Mouse (Mus musculus) hindbrain, embryonic 10.5 days (tissue): ENCODE measurements around the gene Supt20. TPM values are rescaled to one million over a fixed set of nuclear protein-coding genes. Genes with fewer than 3 reads are reported as not detected.
"Not testable (repeated sequence)": the region's sequence is repeated elsewhere in the genome, so short reads cannot be mapped to it uniquely, and the experiment has no call there.

ENCODE experiments used
- DNase-seq: peaks from one replicate; pipeline ENCODE4 v3.0.0-alpha.2; 2017; ENCODE audit warnings: low spot score
- H3K27ac ChIP-seq: fragments of 300-500 bp; sonication (generic); 2 replicates; pipeline ENCODE4 v1.5.1; 2016; ENCODE audit warnings: mild to moderate bottlenecking, moderate library complexity
- H3K27me3 ChIP-seq: fragments of 300-500 bp; sonication (generic); 2 replicates; pipeline ENCODE4 v1.6.1; 2016; ENCODE audit warnings: mild to moderate bottlenecking; ENCODE audit not compliant: poor library complexity, insufficient read depth, severe bottlenecking
- H3K36me3 ChIP-seq: fragments of 300-500 bp; sonication (generic); 2 replicates; pipeline ENCODE4 v1.6.1; 2016; ENCODE audit warnings: mild to moderate bottlenecking, moderate library complexity
- H3K4me1 ChIP-seq: fragments of 300-500 bp; sonication (generic); replicated peaks from 2 replicates; pipeline ENCODE4 v1.6.1; 2016; ENCODE audit warnings: mild to moderate bottlenecking
- H3K4me3 ChIP-seq: fragments of 300-500 bp; sonication (generic); 2 replicates; pipeline ENCODE4 v1.5.1; 2016; ENCODE audit warnings: mild to moderate bottlenecking, moderate library complexity
- H3K9me3 ChIP-seq: fragments of 300-500 bp; sonication (generic); 2 replicates; pipeline ENCODE4 v1.6.1; 2016; ENCODE audit warnings: mild to moderate bottlenecking, moderate library complexity
- WGBS: fragments of 180-500 bp; shearing (Covaris S2); methylation state at CpG from one replicate; pipeline ENCODE4 v1.1.7; 2016; 5-methylcytosine and 5-hydroxymethylcytosine counted together
- polyA plus RNA-seq: library from polyadenylated mRNA; unstranded; fragments of >200 nt; fragmentation: Nextera tagmentation; extraction: Ambion mirVana; gene quantifications from 2 replicates; pipeline ENCODE4 v1.2.1, GENCODE M21; 2016

Supt20 gene
- polyA plus RNA-seq, 1 experiment from 2014 or later: 105 TPM

- 96% methylated on average over 8 of the region's 8 CpGs for WGBS
- no peaks in the 10 kb centered on the region for H3K27me3 ChIP-seq
- DNase-seq: no peak
- no peak overlapping the region for H3K4me3 ChIP-seq
- no peak overlapping the region for H3K27ac ChIP-seq
- H3K9me3 ChIP-seq: 0 out of 2 replicates have a peak, but pooled peaks cover 4% of the 10 kb centered on the region
- H3K4me1 ChIP-seq: peaks cover 17% of the 10 kb centered on the region
- peaks cover 58% of the 10 kb centered on the region for H3K36me3 ChIP-seq
Observed at GRCm38 (mm10) chr3:54737317-54737716, 44.7 kb downstream of the Supt20 start.

DNA sequence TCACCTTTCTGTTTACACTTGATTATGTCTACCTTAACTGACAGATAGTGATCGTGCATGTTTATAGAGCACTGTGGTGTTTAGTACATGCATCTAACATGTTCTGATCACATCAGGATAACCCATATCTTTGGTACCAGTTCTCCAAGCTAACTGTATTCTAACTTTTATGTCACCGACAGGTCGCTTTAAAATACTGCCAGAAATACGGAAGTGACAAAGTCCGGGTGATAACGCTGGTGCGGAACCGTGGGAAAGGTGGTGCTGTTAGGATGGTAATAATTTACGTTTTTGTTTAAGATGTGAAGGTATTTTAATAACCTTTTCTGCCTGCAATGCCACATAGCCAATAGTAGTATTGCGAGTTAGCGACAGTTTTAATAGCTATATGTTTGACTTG is 49.4 kb downstream of the Supt20 start:
- H3K27ac ChIP-seq: no peak overlapping the region
- no peaks in the 10 kb centered on the region for H3K4me1 ChIP-seq
- no peak overlapping the region for H3K4me3 ChIP-seq
- no peak for DNase-seq
- 0 out of 2 replicates have a peak, but pooled peaks cover 4% of the 10 kb centered on the region for H3K9me3 ChIP-seq
- WGBS: 98% methylated on average over 11 of the region's 11 CpGs
- H3K27me3 ChIP-seq: no peaks in the 10 kb centered on the region
- H3K36me3 ChIP-seq: peaks cover 95% of the 10 kb centered on the region

DNA sequence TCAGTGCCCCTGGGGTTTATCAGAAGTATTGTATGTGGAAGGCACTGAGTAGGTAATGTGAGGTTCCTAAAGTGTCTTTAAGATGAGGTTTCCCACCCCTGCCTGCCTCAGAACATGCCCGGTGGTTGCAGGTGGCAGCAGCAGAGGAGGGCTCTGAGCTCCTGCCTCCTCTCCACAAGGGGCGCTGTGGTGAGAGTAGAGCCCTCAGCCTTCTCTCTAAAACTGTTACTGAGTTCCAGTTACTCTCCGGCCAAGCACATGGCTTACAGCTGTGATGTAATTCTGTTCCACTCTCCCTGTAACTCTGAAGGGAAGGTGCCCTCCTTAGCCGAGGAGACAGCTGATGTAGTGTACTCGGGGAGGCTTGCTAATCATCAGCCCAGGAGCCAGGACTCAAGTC is 53.2 kb downstream of the Supt20 start:
- Histone ChIP-seq H3K9me3 (0 out of 2 replicates have a peak, but pooled peaks cover 4% of the 10 kb centered on the region), H3K4me3 (no peak overlapping the region), H3K27me3 (no peaks in the 10 kb centered on the region), H3K36me3 (peaks cover 99% of the 10 kb centered on the region), H3K4me1 (no peaks in the 10 kb centered on the region), H3K27ac (no peak overlapping the region)
- peak; percentile 29 for DNase-seq
- WGBS: 56% methylated on average over 5 of the region's 5 CpGs

GRCm38 (mm10) chr3:54753411-54753810 is 60.8 kb downstream of the Supt20 start:
- DNase-seq: no peak
- Histone ChIP-seq H3K36me3 (peaks cover 40% of the 10 kb centered on the region), H3K4me1 (peaks cover 21% of the 10 kb centered on the region), H3K27ac (no peak overlapping the region), H3K4me3 (no peak overlapping the region), H3K27me3 (peaks cover 43% of the 10 kb centered on the region), H3K9me3 (no peaks in the 10 kb centered on the region)
- 82% methylated on average over 4 of the region's 4 CpGs for WGBS

GRCm38 (mm10) chr3:54755145-54756041 is 62.8 kb downstream of the Supt20 start, which contains the start of gene Smad9:
Smad9 (plus strand) TSS chr3:54755582.
- H3K9me3 ChIP-seq: no peaks in the 10 kb centered on the region
- peak within 1 kb of the TSS; percentile 71 for H3K4me3 ChIP-seq
- DNase-seq: peak; percentile 59
- peak within 1 kb of the TSS; percentile 78 for H3K27ac ChIP-seq
- peaks cover 23% of the 10 kb centered on the region for H3K4me1 ChIP-seq
- WGBS: under 1% methylated on average over 66 of the region's 66 CpGs
- peaks cover 20% of the 10 kb centered on the region for H3K36me3 ChIP-seq
- H3K27me3 ChIP-seq: peaks cover 43% of the 10 kb centered on the region

DNA sequence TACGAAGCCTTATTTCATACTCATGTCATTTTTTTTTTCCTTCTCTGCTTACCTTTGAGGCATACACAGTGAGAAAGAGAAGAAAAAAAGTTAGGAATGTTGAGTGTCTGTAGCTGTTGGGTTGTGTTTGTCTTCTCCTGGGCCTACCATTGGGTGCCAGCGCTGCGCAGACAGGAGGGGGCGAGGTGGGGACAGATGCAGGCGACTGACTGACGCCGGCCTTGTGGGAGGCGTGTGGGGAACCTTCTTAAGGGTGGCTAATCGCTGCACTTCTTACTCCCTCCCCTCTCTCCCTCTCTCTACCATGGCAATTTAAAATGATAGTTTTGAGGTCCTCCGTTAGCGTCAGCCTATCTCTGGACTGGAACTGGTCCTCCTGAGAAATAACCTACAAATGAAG is 63.5 kb downstream of the Supt20 start:
- Histone ChIP-seq H3K4me3 (peak overlapping the region; percentile 71), H3K27me3 (peaks cover 43% of the 10 kb centered on the region), H3K9me3 (no peaks in the 10 kb centered on the region), H3K27ac (no peak overlapping the region), H3K36me3 (peaks cover 13% of the 10 kb centered on the region), H3K4me1 (peaks cover 30% of the 10 kb centered on the region)
- WGBS: 2% methylated on average over 11 of the region's 11 CpGs
- DNase-seq: peak; percentile 29

GRCm38 (mm10) chr3:54757446-54757845 is 64.8 kb downstream of the Supt20 start:
- WGBS: 84% methylated on average over 8 of the region's 8 CpGs
- H3K27me3 ChIP-seq: peaks cover 43% of the 10 kb centered on the region

DNA sequence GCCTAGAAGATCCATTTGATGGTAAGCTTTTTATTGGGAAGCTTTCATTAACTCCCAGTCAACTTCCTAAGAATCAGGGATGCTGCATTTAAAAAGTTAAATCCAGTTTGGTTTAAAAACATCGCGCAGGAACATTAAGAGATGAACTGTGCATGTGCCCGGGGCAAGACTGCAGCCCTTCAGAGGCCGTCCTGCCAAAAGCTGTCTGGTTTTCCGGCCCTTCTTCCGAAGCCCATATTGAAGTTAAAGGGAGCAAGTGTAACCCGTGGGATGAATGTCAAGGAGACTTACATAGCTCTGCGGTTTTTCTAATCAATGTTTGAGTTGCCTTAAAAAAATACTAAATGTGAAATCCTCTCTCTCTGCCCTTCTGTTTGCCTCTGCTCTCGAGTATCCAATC is 66.6 kb downstream of the Supt20 start:
- no peak for DNase-seq
- H3K4me3 ChIP-seq: no peak overlapping the region
- H3K27ac ChIP-seq: no peak overlapping the region
- 81% methylated on average over 9 of the region's 9 CpGs for WGBS
- H3K27me3 ChIP-seq: peaks cover 41% of the 10 kb centered on the region
- H3K9me3 ChIP-seq: no peaks in the 10 kb centered on the region
- H3K36me3 ChIP-seq: no peaks in the 10 kb centered on the region
- peaks cover 43% of the 10 kb centered on the region for H3K4me1 ChIP-seq

More at GRCm38 (mm10) chr3:54757446-54757845, 64.8 kb downstream of the Supt20 start:
- Histone ChIP-seq H3K36me3 (no peaks in the 10 kb centered on the region), H3K9me3 (no peaks in the 10 kb centered on the region), H3K27ac (no peak overlapping the region), H3K4me1 (peaks cover 40% of the 10 kb centered on the region), H3K4me3 (no peak overlapping the region)
- DNase-seq: no peak

DNA sequence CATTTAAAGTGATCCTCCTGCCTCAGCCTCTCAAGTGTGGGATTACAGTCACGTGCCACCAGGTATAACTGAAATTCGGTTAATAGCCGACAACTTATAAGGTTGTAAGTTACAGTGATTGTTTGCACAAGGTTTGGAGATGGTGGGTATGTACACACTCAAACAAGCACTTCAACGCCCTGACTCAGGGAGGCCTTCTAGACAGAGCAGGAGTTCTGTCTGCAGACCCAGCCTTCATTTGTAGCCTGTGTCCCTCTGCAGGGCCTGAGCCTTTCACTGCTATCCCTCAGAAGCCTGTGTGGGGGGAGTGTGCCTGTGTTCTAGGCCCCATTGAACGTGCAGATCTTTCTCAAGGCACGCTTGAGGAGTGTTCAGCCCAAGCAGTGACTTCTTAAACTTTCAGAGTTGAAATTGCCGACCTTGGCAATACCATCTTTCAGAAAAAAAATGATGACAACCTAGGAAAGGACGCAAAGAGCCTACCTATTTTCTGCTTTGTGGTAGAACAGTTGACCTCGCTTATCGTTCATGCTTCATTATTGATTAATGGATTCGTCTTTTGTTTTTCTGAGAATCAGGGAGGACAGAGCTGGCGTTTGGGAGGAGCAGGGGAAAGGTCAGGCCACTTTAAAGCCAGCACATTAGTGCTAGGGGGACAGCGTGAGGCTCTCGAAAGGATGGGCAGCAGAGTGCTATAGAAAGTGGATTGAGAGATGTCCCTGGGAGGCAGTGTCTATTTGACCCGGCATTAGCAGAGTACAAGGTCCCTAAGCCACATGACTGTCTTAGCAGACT is 67.9 kb downstream of the Supt20 start:
- DNase-seq: no peak
- no peak overlapping the region for H3K4me3 ChIP-seq
- no peak overlapping the region; the same call in 1 of the 2 replicates for H3K27ac ChIP-seq
- H3K9me3 ChIP-seq: no peaks in the 10 kb centered on the region; the same call in 1 of the 2 replicates
- peaks cover 28% of the 10 kb centered on the region for H3K27me3 ChIP-seq
- H3K4me1 ChIP-seq: peaks cover 38% of the 10 kb centered on the region
- 48% methylated on average over 15 of the region's 15 CpGs for WGBS
- no peaks in the 10 kb centered on the region for H3K36me3 ChIP-seq

DNA sequence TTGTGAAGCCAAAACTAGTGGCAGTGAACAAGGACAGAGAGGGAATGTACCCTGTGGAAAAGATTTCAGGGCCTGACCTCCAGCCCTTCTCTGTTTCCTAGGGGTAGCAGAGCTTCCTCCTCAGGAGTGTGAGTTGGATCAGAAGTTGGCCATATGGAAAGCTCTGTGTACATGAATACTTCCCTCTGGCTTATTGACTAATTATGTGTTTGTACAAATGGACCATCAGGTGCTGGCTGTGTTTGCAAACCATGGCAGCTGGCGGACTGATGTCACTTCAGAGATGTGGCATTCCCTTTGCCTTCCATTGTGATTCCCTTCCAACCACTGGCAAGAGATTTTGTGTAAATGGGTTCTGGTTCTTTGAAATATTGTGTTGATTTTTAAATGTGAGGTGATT is 68.7 kb downstream of the Supt20 start:
- Histone ChIP-seq H3K27ac (no peak overlapping the region; the same call in 1 of the 2 replicates), H3K4me3 (no peak overlapping the region), H3K4me1 (peaks cover 30% of the 10 kb centered on the region), H3K27me3 (peaks cover 20% of the 10 kb centered on the region), H3K36me3 (no peaks in the 10 kb centered on the region), H3K9me3 (no peaks in the 10 kb centered on the region; the same call in 1 of the 2 replicates)
- DNase-seq: no peak
- 81% methylated on average over 1 of the region's 1 CpGs for WGBS

- Histone ChIP-seq H3K4me1 (peaks cover 22% of the 10 kb centered on the region), H3K9me3 (no peaks in the 10 kb centered on the region; the same call in 1 of the 2 replicates), H3K27me3 (no peaks in the 10 kb centered on the region), H3K27ac (0 out of 2 replicates have a peak overlapping the region, but pooled peaks have one; percentile 13), H3K4me3 (peak overlapping the region; percentile 27), H3K36me3 (no peaks in the 10 kb centered on the region)
- WGBS: 62% methylated on average over 18 of the region's 18 CpGs
- peak; percentile 44 for DNase-seq
Observed at GRCm38 (mm10) chr3:54764418-54764817, 71.8 kb downstream of the Supt20 start.

DNA sequence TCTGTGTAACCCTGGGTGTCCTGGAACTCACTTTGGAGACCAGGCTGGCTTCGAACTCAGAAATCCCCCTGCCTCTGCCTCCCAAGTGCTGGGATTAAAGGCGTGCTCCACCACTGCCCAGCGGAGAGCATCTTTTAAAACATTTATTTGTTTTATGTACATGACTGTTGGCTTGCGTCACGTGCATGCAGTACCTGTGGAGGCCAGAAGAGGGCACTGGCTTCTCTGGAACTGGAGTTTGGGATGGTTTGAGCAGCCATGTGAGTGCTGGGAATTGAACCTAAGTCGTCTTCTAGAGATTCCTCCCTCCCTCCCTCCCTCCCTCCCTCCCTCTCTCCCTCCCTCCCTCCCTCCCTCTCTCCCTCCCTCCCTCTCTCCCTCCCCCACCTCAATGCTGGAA is 72.9 kb downstream of the Supt20 start:
- H3K27ac ChIP-seq: not testable (repeated sequence)

More for the DNA sequence above, 72.9 kb downstream of the Supt20 start:
- not testable (repeated sequence) for H3K36me3 ChIP-seq, H3K27me3 ChIP-seq, H3K4me3 ChIP-seq, H3K9me3 ChIP-seq
- H3K4me1 ChIP-seq: peaks cover 19% of the 10 kb centered on the region
- 85% methylated on average over 6 of the region's 6 CpGs for WGBS
- peak; percentile 18 for DNase-seq
